Mouse (Mus musculus): ENCODE measurements around the gene Kir3dl1. TPM values are rescaled to one million over a fixed set of nuclear protein-coding genes. Genes with fewer than 3 reads are reported as not detected.
"Not testable (repeated sequence)": the region's sequence is repeated elsewhere in the genome, so short reads cannot be mapped to it uniquely, and the experiment has no call there.

The Kir3dl1 gene
- not detected in 2 replicates for polyA plus RNA-seq (2012; rRNA removed)

DNA sequence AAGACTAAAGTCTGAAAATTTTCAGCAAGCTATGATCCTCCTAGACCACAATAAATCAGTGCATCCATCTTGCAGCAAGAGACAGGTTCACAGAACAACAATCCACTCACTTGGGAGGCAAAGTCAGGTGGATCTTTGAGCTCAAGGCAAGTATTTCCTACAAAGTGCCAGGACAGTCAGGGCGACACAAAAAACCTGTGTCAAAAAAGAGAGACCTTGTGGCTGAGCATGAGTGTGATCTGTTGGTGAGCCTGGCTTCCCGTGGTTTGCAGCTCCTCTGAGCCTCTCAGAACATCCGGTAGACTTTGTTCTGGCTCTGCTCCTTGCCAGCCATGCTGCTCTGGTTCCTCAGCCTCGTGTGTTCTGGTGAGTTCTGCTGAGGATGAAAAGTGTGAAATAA lies at the start of gene Kir3dl1:
Gene Kir3dl1, plus strand, starts transcription at position 301 of the 400 bp plus-strand sequence.
- not testable (repeated sequence) for DNase-seq (ENCODE audit: low spot score)

DNA sequence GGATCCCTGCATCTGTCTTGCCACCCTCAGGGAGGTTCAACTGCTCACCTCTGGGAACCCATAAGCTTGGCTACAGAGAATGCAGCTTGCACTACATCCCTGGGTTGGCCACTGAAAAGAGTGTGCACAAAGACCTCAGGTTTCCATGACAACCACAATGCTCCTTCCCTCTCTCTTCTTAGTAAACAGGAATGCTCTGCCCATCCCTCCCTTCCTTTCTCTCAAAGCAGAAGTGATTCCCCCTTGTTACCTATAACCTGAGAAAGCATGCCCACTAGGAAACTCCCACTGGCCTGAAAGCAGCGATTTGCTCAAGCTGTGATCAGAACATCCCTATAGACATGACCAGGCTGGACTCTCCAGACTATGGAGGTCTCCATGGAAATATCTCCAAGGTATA lies 26.2 kb downstream of the Kir3dl1 start, which contains the start of gene Kir3dl2:
Gene Kir3dl2, minus strand, starts transcription at position 101 of the 400 bp plus-strand sequence.
- not testable (repeated sequence) for DNase-seq (ENCODE audit: low spot score)

DNA sequence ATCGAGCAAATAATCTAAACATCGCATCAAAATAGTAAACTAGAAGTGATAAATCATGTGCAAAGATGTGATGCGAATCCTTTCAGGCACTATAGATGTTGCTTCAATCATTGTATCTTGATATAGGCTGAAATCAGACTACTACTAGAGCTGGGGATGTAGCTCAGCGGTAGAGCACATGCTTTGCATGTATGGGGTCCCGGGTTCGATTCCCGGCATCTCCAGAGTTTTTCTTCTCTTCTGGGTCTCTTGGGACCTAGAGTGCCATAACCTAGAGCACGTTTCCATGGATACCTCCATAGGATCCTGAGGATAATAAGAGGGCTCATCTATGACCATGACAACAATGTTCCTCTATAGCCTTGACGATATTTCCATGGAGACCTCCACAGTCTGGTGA lies 51.3 kb downstream of the Kir3dl1 start:
- DNase-seq (ENCODE audit: low spot score) = not testable (repeated sequence)

Other genes starting within 250 kb of the Kir3dl1 start
- 90.1 and 103 TPM in 2 replicates for gene Bex3, start 247.7 kb upstream of the Kir3dl1 start, polyA plus RNA-seq (2012; rRNA removed)
- not detected in 2 replicates for gene Kir3dl2, start 26.1 kb downstream of the Kir3dl1 start, polyA plus RNA-seq (2012; rRNA removed)
- 20.7 and 25.5 TPM in 2 replicates for gene Tceal3, start 72.8 kb downstream of the Kir3dl1 start, polyA plus RNA-seq (2012; rRNA removed)
- gene Tceal1, start 190.0 kb downstream of the Kir3dl1 start, polyA plus RNA-seq (2012; rRNA removed) = 6.3 and 7.3 TPM in 2 replicates
- gene Morf4l2, start 225.7 kb downstream of the Kir3dl1 start, polyA plus RNA-seq (2012; rRNA removed) = 171 and 201 TPM in 2 replicates